Mouse (Mus musculus): ENCODE results near the gene Trpc1.

The Trpc1 gene

GRCm38 (mm10) chr9:95750037-95750511 lies at the start of gene Trpc1:
Gene Trpc1 (minus strand): TSS chr9:95750375.
- DNase-seq (ENCODE audit: low spot score in 2 of 2): peak; percentile 62 to 70

GRCm38 (mm10) chr9:95796323-95796722 lies 46.1 kb upstream of the Trpc1 start:
- no peak for DNase-seq (ENCODE audit: low spot score in 2 of 2)

- no peak for DNase-seq (ENCODE audit: low spot score in 2 of 2)
Measured at GRCm38 (mm10) chr9:95795844-95796243, 45.7 kb upstream of the Trpc1 start.

GRCm38 (mm10) chr9:95795077-95795784 lies 45.1 kb upstream of the Trpc1 start:
- no peak for DNase-seq (ENCODE audit: low spot score in 2 of 2)

GRCm38 (mm10) chr9:95793986-95794744 lies 44.0 kb upstream of the Trpc1 start:
- DNase-seq (ENCODE audit: low spot score in 2 of 2): no peak

- no peak for DNase-seq (ENCODE audit: low spot score in 2 of 2)
Measured at GRCm38 (mm10) chr9:95784888-95785511, 34.8 kb upstream of the Trpc1 start.

GRCm38 (mm10) chr9:95783646-95784293 lies 33.6 kb upstream of the Trpc1 start:
- DNase-seq (ENCODE audit: low spot score in 2 of 2): no peak

GRCm38 (mm10) chr9:95771671-95772070 lies 21.5 kb upstream of the Trpc1 start:
- no peak for DNase-seq (ENCODE audit: low spot score in 2 of 2)

GRCm38 (mm10) chr9:95763218-95763617 lies 13.0 kb upstream of the Trpc1 start:
- no peak for DNase-seq (ENCODE audit: low spot score in 2 of 2)

- no peak for DNase-seq (ENCODE audit: low spot score in 2 of 2)
Measured at GRCm38 (mm10) chr9:95762228-95762627, 12.1 kb upstream of the Trpc1 start.

GRCm38 (mm10) chr9:95761381-95761780 lies 11.2 kb upstream of the Trpc1 start:
- DNase-seq (ENCODE audit: low spot score in 2 of 2): no peak

GRCm38 (mm10) chr9:95750746-95751145 lies 571 bp upstream of the Trpc1 start:
- DNase-seq (ENCODE audit: low spot score in 2 of 2): no peak

GRCm38 (mm10) chr9:95749461-95749928 lies 680 bp downstream of the Trpc1 start:
- no peak for DNase-seq (ENCODE audit: low spot score in 2 of 2)

- DNase-seq (ENCODE audit: low spot score in 2 of 2): no peak
Measured at GRCm38 (mm10) chr9:95747298-95747697, 2.9 kb downstream of the Trpc1 start.

GRCm38 (mm10) chr9:95744845-95745613 lies 5.1 kb downstream of the Trpc1 start:
- DNase-seq (ENCODE audit: low spot score in 2 of 2): no peak

GRCm38 (mm10) chr9:95736238-95736637 lies 13.9 kb downstream of the Trpc1 start:
- DNase-seq (ENCODE audit: low spot score in 2 of 2): no peak

- DNase-seq (ENCODE audit: low spot score in 2 of 2): no peak
Measured at GRCm38 (mm10) chr9:95712574-95712973, 37.6 kb downstream of the Trpc1 start.

- no peak for DNase-seq (ENCODE audit: low spot score in 2 of 2)
Measured at GRCm38 (mm10) chr9:95708943-95709342, 41.2 kb downstream of the Trpc1 start.

- DNase-seq (ENCODE audit: low spot score in 2 of 2): no peak
Measured at GRCm38 (mm10) chr9:95705371-95705770, 44.8 kb downstream of the Trpc1 start.

- DNase-seq (ENCODE audit: low spot score in 2 of 2): no peak
Measured at GRCm38 (mm10) chr9:95704078-95704477, 46.1 kb downstream of the Trpc1 start.

GRCm38 (mm10) chr9:95699273-95699672 lies 50.9 kb downstream of the Trpc1 start:
- DNase-seq (ENCODE audit: low spot score in 2 of 2): no peak

Data from urinary bladder, postnatal 4 days (tissue).